Mouse (Mus musculus) neural tube, embryonic 10.5 days (tissue): ENCODE data around the gene Vmn2r74.

ENCODE experiments used
- DNase-seq: peaks from one replicate; pipeline ENCODE4 v3.0.0-alpha.2; 2017; ENCODE audit warnings: low spot score; ENCODE audit errors: extremely low spot score

The Vmn2r74 gene

GRCm38 (mm10) chr7:85961529-85961928, at the start of gene Vmn2r74:
Gene Vmn2r74, minus strand, starts transcription at chr7:85961629.
- no peak for DNase-seq

- no peak for DNase-seq
These were observed 46.1 kb upstream of the Vmn2r74 start for GRCm38 (mm10) chr7:86007533-86007932.
